ENCODE assay signal across 18 mouse cellular contexts in the genomic region with DNA sequence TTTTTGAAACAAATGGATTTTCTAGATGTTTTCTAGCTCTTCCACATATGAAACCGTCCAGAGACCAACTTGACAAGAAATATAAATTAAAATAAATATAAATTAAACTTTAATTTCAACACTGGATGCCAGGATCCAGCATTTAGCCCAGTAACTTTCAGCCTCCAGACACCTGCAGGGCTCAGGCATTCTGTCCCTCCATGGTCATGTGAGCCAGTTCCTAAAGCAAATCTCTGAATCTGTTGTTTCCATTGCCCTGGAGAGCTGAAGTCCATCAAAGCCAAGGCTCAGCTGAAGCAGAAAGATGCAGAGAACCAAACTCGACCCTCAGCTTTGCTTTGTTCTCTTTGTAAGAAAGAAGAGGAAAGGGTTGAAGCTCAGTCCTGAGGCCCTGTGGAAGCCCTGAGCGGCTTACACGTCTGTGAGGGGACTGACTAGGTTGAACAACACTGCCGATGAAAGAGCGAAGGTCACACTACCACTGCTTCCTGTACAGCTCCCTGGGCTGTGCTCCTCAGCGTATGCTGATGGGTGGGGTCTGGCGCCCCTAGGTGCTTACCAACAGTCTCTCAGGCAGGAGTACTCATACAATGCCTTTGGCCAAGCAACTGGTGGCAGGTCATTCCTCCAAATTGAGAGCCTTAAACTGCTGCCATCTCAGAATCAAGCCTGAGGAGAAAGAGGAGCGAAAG. TPM values are rescaled to one million over a fixed set of nuclear protein-coding genes. Genes with fewer than 3 reads are reported as not detected.
DNase-seq lines count a peak whose midpoint lies in the region; ATAC-seq and TF ChIP-seq lines count a peak whose summit lies in the region.
"Had no signal": no experiment of that assay in that cellular context is flagged by ENCODE, and none has a peak within 500 bp of the region (broad histone marks: within the 10 kb centered on the region; RNA-seq: fewer than 3 reads in every experiment).

No protein-coding gene starts in this region.

- peak; percentile 41 for TF ChIP-seq RAD21 in CH12.LX (IDR thresholded peaks at IDR 0.05; ENCODE audit: low read depth, low read length)

- H3K4me3 ChIP-seq in CH12.LX (replicated peaks in 1 of 3; ENCODE audit: low read depth in 2 of 3, low read length in 2 of 3, poor library complexity in 1 of 3) = peak overlapping the region; percentile 45 to 77 (median 46)
- peak overlapping the region; percentile 25; the same call in 1 of the 2 replicates for H3K4me3 ChIP-seq in thymus, adult 2 months (ENCODE audit: control insufficient read depth, insufficient read depth, low read length)
- no peak overlapping the region for H3K4me3 ChIP-seq in left cerebral cortex, adult 2 months
- no peak overlapping the region for H3K4me3 ChIP-seq in midbrain, embryonic 16.5 days (ENCODE audit: low read depth, low read length)
- H3K4me3 ChIP-seq: forebrain, embryonic 10.5 days; megakaryocyte, embryonic 14.5 days had no signal

- H3K79me2 ChIP-seq in CH12.LX (replicated peaks; ENCODE audit: control insufficient read depth, extremely low read depth, insufficient read depth, poor library complexity, severe bottlenecking) = peaks cover 16% of the 10 kb centered on the region; the same call in 1 of the 2 replicates

- peak; percentile 60 for TF ChIP-seq POLR2A in CH12.LX (IDR thresholded peaks at IDR 0.05; ENCODE audit: low read depth, low read length)
- no peak for TF ChIP-seq POLR2A in thymus, adult 2 months (IDR thresholded peaks at IDR 0.05; ENCODE audit: control insufficient read depth, extremely low read depth, insufficient read depth, low read length, poor library complexity)

- dilution Hi-C loops in CH12.LX (cut with MboI; ENCODE audit: extremely low pct_ligation_motif_present, extremely low pct_unique_long_range_greater_than_20kb, low sequenced_read_pairs) = loop anchor here (25.0 kb wide), 1 partner anchor 131 kb away; a partner anchor contains a TSS

- ATAC-seq in megakaryocyte, adult 5-6 weeks (ENCODE audit: poor library complexity, severe bottlenecking) = peak; percentile 39
- ATAC-seq in midbrain, embryonic 16.5 days = no peak
- ATAC-seq: hindbrain, postnatal 0 days had no signal

- H3K4me1 ChIP-seq in CH12.LX (ENCODE audit: control insufficient read depth in 1 of 2, insufficient read depth in 2 of 2) = peaks cover 17 to 51% of the 10 kb centered on the region in 2 experiments
- H3K4me1 ChIP-seq in thymus, adult 2 months (replicated peaks; ENCODE audit: control insufficient read depth, insufficient read depth, low read length) = peaks cover 23% of the 10 kb centered on the region
- no peaks in the 10 kb centered on the region for H3K4me1 ChIP-seq in midbrain, embryonic 16.5 days (ENCODE audit: control insufficient read depth, insufficient read depth, low read length)

- peak; percentile 80 for DNase-seq in CD4-positive helper T cell, adult 2 months (ENCODE audit: low read depth, low spot score)
- DNase-seq in CH12.LX (ENCODE audit: extremely low read depth) = peak; percentile 59
- peak; percentile 74 for DNase-seq in thymus, adult 2 months
- no peak for DNase-seq in adrenal gland, postnatal 36 days
- DNase-seq in kidney, adult 8-10 months = no peak
- DNase-seq in left cerebral cortex, adult 2 months (ENCODE audit: extremely low spot score in 1 of 2, low spot score in 2 of 2) = no peak
- DNase-seq: adrenal gland, adult 8-10 months; cerebellum, postnatal 10 days; lung, adult 18-20 months; right cerebral cortex, adult 18-20 months had no signal

- H3K27ac ChIP-seq in CH12.LX (ENCODE audit: insufficient read depth, low read depth) = peak overlapping the region; percentile 79
- peak overlapping the region; percentile 61 for H3K27ac ChIP-seq in thymus, adult 2 months (ENCODE audit: control insufficient read depth, insufficient read depth, low read length)
- no peak overlapping the region for H3K27ac ChIP-seq in left cerebral cortex, adult 2 months
- H3K27ac ChIP-seq in midbrain, embryonic 16.5 days (ENCODE audit: low read length) = no peak overlapping the region
- H3K27ac ChIP-seq: forebrain, embryonic 10.5 days; hindbrain, postnatal 0 days; kidney, postnatal 0 days had no signal

- WGBS in thymus, adult 2 months = 27% methylated on average over 9 of the region's 9 CpGs
- 73% methylated on average over 9 of the region's 9 CpGs for WGBS in midbrain, embryonic 16.5 days

- H3K36me3 ChIP-seq in CH12.LX (replicated peaks in 1 of 2; ENCODE audit: control insufficient read depth in 1 of 2, insufficient read depth in 1 of 2, low read length in 1 of 2) = peaks cover 25 to 28% of the 10 kb centered on the region in 2 experiments
- H3K36me3 ChIP-seq in thymus, adult 2 months (ENCODE audit: control insufficient read depth, insufficient read depth, low read length) = no peaks in the 10 kb centered on the region
- no peaks in the 10 kb centered on the region for H3K36me3 ChIP-seq in midbrain, embryonic 16.5 days (ENCODE audit: control insufficient read depth, insufficient read depth, low read length)
- H3K36me3 ChIP-seq: forebrain, embryonic 10.5 days had no signal

- TF ChIP-seq CTCF in CH12.LX (conservative IDR thresholded peaks at IDR 0.05 in 1 of 2, IDR thresholded peaks at IDR 0.05 in 1 of 2; ENCODE audit: low read depth in 2 of 2, low read length in 2 of 2) = peak in 1 of 2 experiments; percentile 41; a peak in 2 of 4 replicates
- TF ChIP-seq CTCF in thymus, adult 2 months (IDR thresholded peaks at IDR 0.05; ENCODE audit: borderline replicate concordance, control insufficient read depth, extremely low read depth, insufficient read depth, low read length, poor library complexity) = no peak
- TF ChIP-seq CTCF in left cerebral cortex, adult 2 months (IDR thresholded peaks at IDR 0.05) = no peak

- no peaks in the 10 kb centered on the region for H3K9me3 ChIP-seq in CH12.LX (replicated peaks; ENCODE audit: low read length)
- H3K9me3 ChIP-seq in midbrain, embryonic 16.5 days (replicated peaks; ENCODE audit: control insufficient read depth, low read length, poor library complexity, severe bottlenecking) = no peaks in the 10 kb centered on the region

- H3K9ac ChIP-seq in CH12.LX (ENCODE audit: insufficient read depth, low read depth) = peak overlapping the region; percentile 95
- H3K9ac ChIP-seq in midbrain, embryonic 16.5 days (ENCODE audit: low read depth, low read length) = no peak overlapping the region

- intact Hi-C loops in left cerebral cortex, adult 2 months (cut with DNase I) = no loop called here

- no peaks in the 10 kb centered on the region for H3K27me3 ChIP-seq in CH12.LX (replicated peaks)
- H3K27me3 ChIP-seq in thymus, adult 2 months (ENCODE audit: control insufficient read depth, insufficient read depth, low read length) = no peaks in the 10 kb centered on the region
- H3K27me3 ChIP-seq in midbrain, embryonic 16.5 days (ENCODE audit: control insufficient read depth, insufficient read depth, low read depth, low read length) = no peaks in the 10 kb centered on the region
- H3K27me3 ChIP-seq: megakaryocyte, embryonic 14.5 days had no signal

- no peak; the same call in 1 of the 2 replicates for TF ChIP-seq EP300 in CH12.LX (IDR thresholded peaks at IDR 0.05; ENCODE audit: low read length)

- in situ Hi-C loops in CH12.LX (cut with MboI; ENCODE audit: low pct_ligation_motif_present, low pct_unique_long_range_greater_than_20kb, low sequenced_read_pairs) = no loop called here

- peak overlapping the region; percentile 96 for H3K4me2 ChIP-seq in CH12.LX (ENCODE audit: insufficient read depth, low read depth, poor library complexity, severe bottlenecking)
- no peak overlapping the region for H3K4me2 ChIP-seq in midbrain, embryonic 16.5 days (ENCODE audit: low read length)

RNA-seq across cellular contexts. Expression of a gene that starts 2.3 kb away (rescaled TPM):
- 25.9 and 28.2 TPM in 2 replicates for total RNA-seq in CH12.LX (2012; rRNA removed)
- 10.8 and 11.6 TPM in 2 replicates for total RNA-seq in CH12.LX (2014; rRNA removed)
- 16.8 and 17.7 TPM in 2 replicates for polyA plus RNA-seq in CH12.LX (2012; ENCODE audit: insufficient read length, low read depth)
- 5.3 and 9.4 TPM in 2 replicates for total RNA-seq in megakaryocyte, adult 5-6 weeks (2015)
- 7.8 and 9.9 TPM in 2 replicates for total RNA-seq in megakaryocyte, adult 5-6 weeks (2017)
- polyA plus RNA-seq in thymus, adult 2 months (2012; rRNA removed) = 48.2 and 61.3 TPM in 2 replicates
- total RNA-seq in adrenal gland, postnatal 36 days (2021) = 1 to 10 TPM; 2.9 to 8.5 TPM
- total RNA-seq in left cerebral cortex, adult 2 months (2021) = not detected
- polyA plus RNA-seq in midbrain, embryonic 16.5 days (2015; fragmentation: Nextera tagmentation; extraction: Ambion mirVana) = not detected in 2 replicates
- total RNA-seq: hindbrain, postnatal 0 days had no signal
- polyA plus RNA-seq: embryonic facial prominence, embryonic 11.5 days; forebrain, embryonic 10.5 days; hindbrain, postnatal 0 days; limb, embryonic 11.5 days had no signal

RNA-seq across cellular contexts. Expression of a gene that starts 22.3 kb away (rescaled TPM):
- 82.1 and 82.3 TPM in 2 replicates for total RNA-seq in CH12.LX (2012; rRNA removed)
- 74.6 and 77.6 TPM in 2 replicates for total RNA-seq in CH12.LX (2014; rRNA removed)
- polyA plus RNA-seq in CH12.LX (2012; ENCODE audit: insufficient read length, low read depth) = 56.9 and 59.6 TPM in 2 replicates
- 4.7 and 5.7 TPM in 2 replicates for total RNA-seq in megakaryocyte, adult 5-6 weeks (2015)
- 4.5 and 11.2 TPM in 2 replicates for total RNA-seq in megakaryocyte, adult 5-6 weeks (2017)
- polyA plus RNA-seq in thymus, adult 2 months (2012; rRNA removed) = 34.0 and 35.3 TPM in 2 replicates
- 10 to 100 TPM; 13.3 to 18.2 TPM for total RNA-seq in adrenal gland, postnatal 36 days (2021)
- total RNA-seq in left cerebral cortex, adult 2 months (2021) = 1 to 10 TPM in 1 of 2 experiments, under 1 TPM in 1; 0.81 to 2.1 TPM
- polyA plus RNA-seq in midbrain, embryonic 16.5 days (2015; fragmentation: Nextera tagmentation; extraction: Ambion mirVana) = 1.3 and 1.5 TPM in 2 replicates

RNA-seq across cellular contexts. Expression of a gene that starts 29.5 kb away (rescaled TPM):
- total RNA-seq in CH12.LX (2012; rRNA removed) (136 and 144 TPM in 2 replicates), CH12.LX (2014; rRNA removed) (54.5 and 57.4 TPM in 2 replicates)
- polyA plus RNA-seq in CH12.LX (2012; ENCODE audit: insufficient read length, low read depth) = 91.8 and 113 TPM in 2 replicates
- total RNA-seq in megakaryocyte, adult 5-6 weeks (2015) = 5.0 and 5.8 TPM in 2 replicates
- 5.3 and 14.2 TPM in 2 replicates for total RNA-seq in megakaryocyte, adult 5-6 weeks (2017)
- polyA plus RNA-seq in thymus, adult 2 months (2012; rRNA removed) = 94.7 and 98.1 TPM in 2 replicates
- total RNA-seq in adrenal gland, postnatal 36 days (2021) = 10 to 100 TPM; 10.8 to 15.4 TPM
- 1 to 10 TPM; 1.5 to 3.9 TPM for total RNA-seq in left cerebral cortex, adult 2 months (2021)
- polyA plus RNA-seq in midbrain, embryonic 16.5 days (2015; fragmentation: Nextera tagmentation; extraction: Ambion mirVana) = 5.2 and 5.4 TPM in 2 replicates

RNA-seq across cellular contexts. Expression of a gene that starts 49.9 kb away (rescaled TPM):
- total RNA-seq in CH12.LX (2012; rRNA removed) (14.5 and 16.3 TPM in 2 replicates), CH12.LX (2014; rRNA removed) (4.2 and 4.3 TPM in 2 replicates)
- polyA plus RNA-seq in CH12.LX (2012; ENCODE audit: insufficient read length, low read depth) = 7.0 and 7.1 TPM in 2 replicates
- 1.5 and 3.5 TPM in 2 replicates for total RNA-seq in megakaryocyte, adult 5-6 weeks (2015)
- total RNA-seq in megakaryocyte, adult 5-6 weeks (2017) = 3.9 TPM in 2 replicates
- polyA plus RNA-seq in thymus, adult 2 months (2012; rRNA removed) = 3.8 and 6.3 TPM in 2 replicates
- total RNA-seq in adrenal gland, postnatal 36 days (2021) = under 1 TPM in 1 of 2 experiments, not detected in 1; 0.53 TPM
- total RNA-seq in left cerebral cortex, adult 2 months (2021) = not detected
- not detected in 2 replicates for polyA plus RNA-seq in midbrain, embryonic 16.5 days (2015; fragmentation: Nextera tagmentation; extraction: Ambion mirVana)
- total RNA-seq: hindbrain, postnatal 0 days had no signal
- polyA plus RNA-seq: embryonic facial prominence, embryonic 11.5 days; forebrain, embryonic 10.5 days; hindbrain, postnatal 0 days; limb, embryonic 11.5 days had no signal

RNA-seq across cellular contexts. Expression of a gene that starts 49.9 kb away (rescaled TPM):
- total RNA-seq in CH12.LX (2012; rRNA removed) (10.0 and 12.0 TPM in 2 replicates), CH12.LX (2014; rRNA removed) (8.0 and 8.8 TPM in 2 replicates)
- polyA plus RNA-seq in CH12.LX (2012; ENCODE audit: insufficient read length, low read depth) = 22.7 and 46.9 TPM in 2 replicates
- 0.68 TPM in 1 of 2 replicates, not detected in the other for total RNA-seq in megakaryocyte, adult 5-6 weeks (2015)
- 7.3 and 16.2 TPM in 2 replicates for total RNA-seq in megakaryocyte, adult 5-6 weeks (2017)
- 0.36 and 0.88 TPM in 2 replicates for polyA plus RNA-seq in thymus, adult 2 months (2012; rRNA removed)
- total RNA-seq in adrenal gland, postnatal 36 days (2021) = 1 to 10 TPM; 2.9 to 3.3 TPM
- 1 to 10 TPM in 1 of 2 experiments, not detected in 1; 1.9 TPM for total RNA-seq in left cerebral cortex, adult 2 months (2021)
- 0.62 and 1.2 TPM in 2 replicates for polyA plus RNA-seq in midbrain, embryonic 16.5 days (2015; fragmentation: Nextera tagmentation; extraction: Ambion mirVana)
- total RNA-seq: hindbrain, postnatal 0 days had no signal
- polyA plus RNA-seq: embryonic facial prominence, embryonic 11.5 days; forebrain, embryonic 10.5 days; hindbrain, postnatal 0 days; limb, embryonic 11.5 days had no signal

Comparison
In these comparisons a context has a peak if more than half of its experiments do, and no peak if none do; other contexts are left out.
1. DNase-seq: peak in CD4-positive helper T cell, adult 2 months (single experiment), CH12.LX (single experiment) and thymus, adult 2 months (single experiment); none in adrenal gland, postnatal 36 days (0 of 2), kidney, adult 8-10 months (0 of 2) and left cerebral cortex, adult 2 months (0 of 2).
2. H3K27ac ChIP-seq: peak in CH12.LX (single experiment) and thymus, adult 2 months (single experiment); none in left cerebral cortex, adult 2 months (single experiment) and midbrain, embryonic 16.5 days (single experiment).
3. H3K4me3 ChIP-seq: peak in CH12.LX (3 of 3) and thymus, adult 2 months (single experiment); none in left cerebral cortex, adult 2 months (single experiment) and midbrain, embryonic 16.5 days (single experiment).